Mouse (Mus musculus) myocyte (in vitro differentiated cells): ENCODE measurements around the gene Ythdf2. TPM values are rescaled to one million over a fixed set of nuclear protein-coding genes. Genes with fewer than 3 reads are reported as not detected.
"Not testable (repeated sequence)": the region's sequence is repeated elsewhere in the genome, so short reads cannot be mapped to it uniquely, and the experiment has no call there.

Experiments
- H3K27me3 ChIP-seq: one replicate; pipeline ENCODE4 v1.6.1; 2011; ENCODE audit not compliant: control insufficient read depth, insufficient read depth, insufficient read length
- H3K36me3 ChIP-seq: one replicate; pipeline ENCODE4 v1.6.1; 2011; ENCODE audit not compliant: control insufficient read depth, insufficient read depth
- H3K4me2 ChIP-seq: one replicate; pipeline ENCODE4 v1.6.1; 2011; ENCODE audit warnings: low read depth, control low read depth
- H3K4me3 ChIP-seq: one replicate; pipeline ENCODE4 v1.5.1; 2011; ENCODE audit warnings: mild to moderate bottlenecking, control low read depth, moderate library complexity
- H3K79me2 ChIP-seq: one replicate; pipeline ENCODE4 v1.6.1; 2011; ENCODE audit not compliant: control insufficient read depth, insufficient read depth
- H3ac ChIP-seq: one replicate; pipeline ENCODE4 v1.6.1; 2011; ENCODE audit not compliant: control insufficient read depth, insufficient read length
- CEBPB ChIP-seq: IDR thresholded peaks from 2 replicates; pipeline ENCODE4 v1.6.1; 2011; ENCODE audit warnings: mild to moderate bottlenecking, moderate library complexity; ENCODE audit not compliant: poor library complexity, insufficient read depth, severe bottlenecking
- E2F4 ChIP-seq: IDR thresholded peaks from one replicate; pipeline ENCODE4 v1.6.1; 2011; ENCODE audit warnings: mild to moderate bottlenecking, control low read depth, moderate library complexity; ENCODE audit not compliant: insufficient read depth
- MAX ChIP-seq: IDR thresholded peaks from one replicate; pipeline ENCODE4 v1.6.1; 2011; ENCODE audit warnings: low read depth, mild to moderate bottlenecking, control low read depth
- MYOD1 ChIP-seq, 3 experiments: IDR thresholded peaks; one replicate each; pipeline ENCODE4 v1.6.1; 2011; ENCODE audit warnings: control low read depth in 2 of 3, low read depth in 2 of 3, mild to moderate bottlenecking in 2 of 3, moderate library complexity in 1 of 3; ENCODE audit not compliant: insufficient read length in 2 of 3, control insufficient read depth in 1 of 3
- MYOG ChIP-seq, 3 experiments: IDR thresholded peaks; one replicate each; pipeline ENCODE4 v1.6.1; 2011; ENCODE audit warnings: control low read depth in 2 of 3, low read depth in 2 of 3, mild to moderate bottlenecking in 2 of 3; ENCODE audit not compliant: insufficient read length in 2 of 3, control insufficient read depth in 1 of 3, insufficient read depth in 1 of 3
- POLR2A ChIP-seq: IDR thresholded peaks from one replicate; pipeline ENCODE4 v1.6.1; 2011; ENCODE audit warnings: low read depth, mild to moderate bottlenecking, control low read depth, moderate library complexity; ENCODE audit not compliant: insufficient read length
- POLR2AphosphoS2 ChIP-seq: IDR thresholded peaks from one replicate; pipeline ENCODE4 v1.6.1; 2011; ENCODE audit warnings: low read depth, control low read depth; ENCODE audit not compliant: insufficient read length
- REST ChIP-seq: IDR thresholded peaks from one replicate; pipeline ENCODE4 v1.6.1; 2011; ENCODE audit warnings: mild to moderate bottlenecking, control low read depth, moderate library complexity; ENCODE audit not compliant: insufficient read depth, insufficient read length
- SRF ChIP-seq: IDR thresholded peaks from one replicate; pipeline ENCODE4 v1.6.1; 2011; ENCODE audit warnings: low read depth; ENCODE audit not compliant: control insufficient read depth, insufficient read length
- TCF12 ChIP-seq: IDR thresholded peaks from one replicate; pipeline ENCODE4 v1.6.1; 2011; ENCODE audit warnings: mild to moderate bottlenecking, control low read depth; ENCODE audit not compliant: poor library complexity, insufficient read depth, severe bottlenecking
- TCF3 ChIP-seq: IDR thresholded peaks from one replicate; pipeline ENCODE4 v1.6.1; 2011; ENCODE audit warnings: low read depth, control low read depth; ENCODE audit not compliant: insufficient read length
- USF1 ChIP-seq: IDR thresholded peaks from one replicate; pipeline ENCODE4 v1.6.1; 2011; ENCODE audit warnings: low read depth, mild to moderate bottlenecking, control low read depth, moderate library complexity
- polyA plus RNA-seq: library from polyadenylated mRNA; unstranded; fragments of >200 nt; fragmentation: generic; extraction: Trizol; gene quantifications from one replicate; pipeline ENCODE4 v1.2.1, GENCODE M21; 2012; ENCODE audit warnings: missing spikeins

The Ythdf2 gene
- polyA plus RNA-seq, 1 experiment: 20.7 TPM

GRCm38 (mm10) chr4:132230422-132230821 is 18.3 kb upstream of the Ythdf2 start:
- Histone ChIP-seq H3K4me2 (no peak overlapping the region), H3K79me2 (no peaks in the 10 kb centered on the region), H3ac (no peak overlapping the region), H3K36me3 (peaks cover 51% of the 10 kb centered on the region), H3K27me3 (no peaks in the 10 kb centered on the region), H3K4me3 (no peak overlapping the region)
- no peak for TF ChIP-seq TCF12
- no peak for TF ChIP-seq POLR2AphosphoS2

GRCm38 (mm10) chr4:132222001-132222400 is 9.9 kb upstream of the Ythdf2 start:
- H3K27me3 ChIP-seq, H3K4me3 ChIP-seq, H3ac ChIP-seq, H3K4me2 ChIP-seq, H3K36me3 ChIP-seq, H3K79me2 ChIP-seq: not testable (repeated sequence)

DNA sequence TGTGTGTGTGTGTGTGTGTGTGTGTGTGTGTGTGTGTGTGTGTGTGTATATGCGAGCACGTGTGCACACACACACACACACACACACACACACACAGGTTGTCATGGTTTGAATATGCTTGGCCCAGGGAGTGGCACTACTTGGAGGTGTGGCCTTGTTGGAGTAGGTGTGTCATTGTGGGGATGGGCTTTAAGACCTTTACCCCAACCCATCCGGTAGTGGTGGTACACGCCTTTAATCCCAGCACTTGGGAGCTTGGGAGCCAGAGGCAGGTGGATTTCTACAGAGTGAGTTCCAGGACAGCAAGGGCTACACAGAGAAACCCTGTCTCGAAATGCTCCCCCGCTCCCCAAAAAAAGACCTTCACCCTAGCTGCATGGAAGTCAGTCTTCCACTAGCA is 6.3 kb upstream of the Ythdf2 start:
- H3K79me2 ChIP-seq, H3K36me3 ChIP-seq, H3K27me3 ChIP-seq, H3ac ChIP-seq, H3K4me2 ChIP-seq, H3K4me3 ChIP-seq: not testable (repeated sequence)

GRCm38 (mm10) chr4:132217781-132218180 is 5.7 kb upstream of the Ythdf2 start:
- TF ChIP-seq USF1 (no peak), MYOD1 (IDR thresholded peaks at IDR 0.05; ENCODE audit: control insufficient read depth in 1 of 3, insufficient read length in 2 of 3, low read depth in 2 of 3) (no peak), MAX (no peak), POLR2AphosphoS2 (no peak), TCF12 (no peak), POLR2A (no peak), MYOG (IDR thresholded peaks at IDR 0.05; ENCODE audit: control insufficient read depth in 1 of 3, insufficient read depth in 1 of 3, insufficient read length in 2 of 3, low read depth in 2 of 3) (no peak)
- Histone ChIP-seq H3K4me3 (no peak overlapping the region), H3K79me2 (no peaks in the 10 kb centered on the region), H3ac (no peak overlapping the region), H3K36me3 (no peaks in the 10 kb centered on the region), H3K27me3 (no peaks in the 10 kb centered on the region), H3K4me2 (no peak overlapping the region)

- Histone ChIP-seq H3ac (no peak overlapping the region), H3K79me2 (no peaks in the 10 kb centered on the region), H3K27me3 (no peaks in the 10 kb centered on the region), H3K36me3 (no peaks in the 10 kb centered on the region), H3K4me2 (no peak overlapping the region), H3K4me3 (no peak overlapping the region)
- TF ChIP-seq MAX (no peak), POLR2A (no peak), REST (no peak), POLR2AphosphoS2 (no peak), CEBPB (no peak), SRF (no peak), MYOD1 (IDR thresholded peaks at IDR 0.05; ENCODE audit: control insufficient read depth in 1 of 3, insufficient read length in 2 of 3, low read depth in 2 of 3) (no peak), TCF12 (no peak), E2F4 (no peak), MYOG (IDR thresholded peaks at IDR 0.05; ENCODE audit: control insufficient read depth in 1 of 3, insufficient read depth in 1 of 3, insufficient read length in 2 of 3, low read depth in 2 of 3) (no peak), TCF3 (no peak), USF1 (no peak)
Observed at GRCm38 (mm10) chr4:132216602-132217001, 4.5 kb upstream of the Ythdf2 start.

DNA sequence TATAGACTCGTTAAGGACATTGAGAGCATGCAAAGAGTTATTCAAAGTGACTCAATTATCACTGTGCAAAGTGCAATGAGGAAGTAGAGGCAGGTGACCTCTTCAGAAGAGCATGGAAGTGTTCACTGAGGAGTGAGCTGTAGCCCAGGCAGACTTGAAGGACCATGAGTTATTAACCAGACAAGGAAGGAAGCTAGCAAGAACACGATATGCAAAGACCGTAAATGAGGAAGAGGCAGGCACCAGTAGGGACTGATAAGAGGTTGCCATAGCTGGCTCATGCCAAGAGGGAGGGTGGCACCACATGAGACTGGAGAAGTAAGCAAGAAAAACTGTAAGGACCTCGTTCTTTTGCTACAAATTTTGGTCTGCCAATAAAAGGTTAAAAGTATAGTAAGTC is 2.7 kb upstream of the Ythdf2 start:
- Histone ChIP-seq H3K27me3 (no peaks in the 10 kb centered on the region), H3ac (no peak overlapping the region), H3K79me2 (peaks cover 17% of the 10 kb centered on the region), H3K36me3 (peaks cover 2% of the 10 kb centered on the region), H3K4me2 (no peak overlapping the region), H3K4me3 (no peak overlapping the region)
- TF ChIP-seq CEBPB (no peak), TCF3 (no peak), POLR2AphosphoS2 (no peak), POLR2A (no peak), MYOD1 (IDR thresholded peaks at IDR 0.05; ENCODE audit: control insufficient read depth in 1 of 3, insufficient read length in 2 of 3, low read depth in 2 of 3) (no peak), USF1 (no peak), E2F4 (no peak), SRF (no peak)
